In genomic region chr3:27326633-27327191, GRCm38 (mm10) we compare ENCODE assay signal across 23 mouse cellular contexts. TPM values are rescaled to one million over a fixed set of nuclear protein-coding genes. Genes with fewer than 3 reads are reported as not detected.
DNase-seq lines count a peak whose midpoint lies in the region; ATAC-seq and TF ChIP-seq lines count a peak whose summit lies in the region.
"Had no signal": no experiment of that assay in that cellular context is flagged by ENCODE, and none has a peak within 500 bp of the region (broad histone marks: within the 10 kb centered on the region; RNA-seq: fewer than 3 reads in every experiment).

No protein-coding gene starts in this region.

- DNase-seq in limb, embryonic 14.5 days (ENCODE audit: low spot score), result peak; percentile 18
- no peak for DNase-seq in limb, embryonic 10.5 days (ENCODE audit: low spot score)
- DNase-seq in Patski (ENCODE audit: low read depth, low spot score), result peak; percentile 93
- DNase-seq in kidney, adult 8-10 months, result peak; percentile 74 to 75
- DNase-seq in kidney, postnatal 25 days, result peak; percentile 81 to 86
- no peak for DNase-seq in gastrocnemius, postnatal 25 days
- no peak for DNase-seq in lung, postnatal 36 days
- DNase-seq in adrenal gland, adult 2 months, result no peak
- DNase-seq: heart, adult 11 months; liver, postnatal 0 days; lung, postnatal 4 days; retina, postnatal 1 day; thymus, postnatal 25 days had no signal

- ATAC-seq in limb, embryonic 14.5 days (ENCODE audit: low FRiP score, low read depth), result no peak
- ATAC-seq in Patski, result peak; percentile 85
- ATAC-seq: forebrain, embryonic 15.5 days; liver, postnatal 0 days had no signal

- POLR2A ChIA-PET in Patski (lab: Charles Lee), result no interaction called here

- no peak overlapping the region for H3K9ac ChIP-seq in limb, embryonic 14.5 days (ENCODE audit: low read depth, low read length, severe bottlenecking)
- H3K9ac ChIP-seq: forebrain, embryonic 15.5 days; limb, embryonic 13.5 days; liver, postnatal 0 days had no signal

- in situ Hi-C loops in Patski (cut with MboI; ENCODE audit: low pct_unique_long_range_greater_than_20kb), result no loop called here

- H3K27ac ChIP-seq in limb, embryonic 14.5 days (replicated peaks; ENCODE audit: low read depth, low read length), result no peak overlapping the region
- no peak overlapping the region for H3K27ac ChIP-seq in limb, embryonic 10.5 days
- H3K27ac ChIP-seq: forebrain, embryonic 15.5 days; left cerebral cortex, adult 2 months; limb, embryonic 13.5 days had no signal

- H3K27me3 ChIP-seq in limb, embryonic 14.5 days (ENCODE audit: control insufficient read depth, insufficient read depth, low read length), result no peaks in the 10 kb centered on the region
- no peaks in the 10 kb centered on the region for H3K27me3 ChIP-seq in limb, embryonic 10.5 days (ENCODE audit: low read depth, poor library complexity, severe bottlenecking)
- H3K27me3 ChIP-seq in Patski, result no peaks in the 10 kb centered on the region
- H3K27me3 ChIP-seq: forebrain, embryonic 15.5 days; limb, embryonic 13.5 days had no signal

- H3K36me3 ChIP-seq in limb, embryonic 14.5 days (ENCODE audit: control insufficient read depth, insufficient read depth, low read length), result no peaks in the 10 kb centered on the region
- H3K36me3 ChIP-seq in limb, embryonic 10.5 days, result no peaks in the 10 kb centered on the region
- H3K36me3 ChIP-seq: forebrain, embryonic 15.5 days; limb, embryonic 13.5 days had no signal

- no peak overlapping the region for H3K4me2 ChIP-seq in limb, embryonic 14.5 days (replicated peaks; ENCODE audit: low read depth, low read length, severe bottlenecking)
- H3K4me2 ChIP-seq: forebrain, embryonic 15.5 days; limb, embryonic 13.5 days; midbrain, embryonic 11.5 days had no signal

- H3K4me1 ChIP-seq in limb, embryonic 14.5 days (ENCODE audit: control insufficient read depth, insufficient read depth, low read length), result peaks cover 4% of the 10 kb centered on the region; the same call in 1 of the 2 replicates
- H3K4me1 ChIP-seq in limb, embryonic 10.5 days, result no peaks in the 10 kb centered on the region
- H3K4me1 ChIP-seq: forebrain, embryonic 15.5 days had no signal

- no peak for TF ChIP-seq POLR2A in limb, embryonic 14.5 days (IDR thresholded peaks at IDR 0.05; ENCODE audit: borderline replicate concordance, extremely low read depth, insufficient read depth, insufficient read length)

- CTCF ChIA-PET in Patski (lab: Charles Lee), result no interaction called here

- 64% methylated on average over 4 of the region's 4 CpGs for WGBS in limb, embryonic 14.5 days
- 87% methylated on average over 4 of the region's 4 CpGs for WGBS in limb, embryonic 10.5 days

- no peak overlapping the region for H3K4me3 ChIP-seq in limb, embryonic 14.5 days (replicated peaks; ENCODE audit: low read length)
- H3K4me3 ChIP-seq in limb, embryonic 10.5 days, result no peak overlapping the region
- H3K4me3 ChIP-seq: forebrain, embryonic 15.5 days; left cerebral cortex, adult 2 months; limb, embryonic 13.5 days had no signal

- no peak for TF ChIP-seq CTCF in Patski (IDR thresholded peaks at IDR 0.05)

- no peaks in the 10 kb centered on the region for H3K9me3 ChIP-seq in limb, embryonic 14.5 days (ENCODE audit: control insufficient read depth, low read length)
- H3K9me3 ChIP-seq in limb, embryonic 10.5 days (replicated peaks), result no peaks in the 10 kb centered on the region
- H3K9me3 ChIP-seq: forebrain, embryonic 15.5 days; G1E; limb, embryonic 13.5 days had no signal

RNA-seq across cellular contexts. Expression of gene Tnfsf10, which starts 9.9 kb away (rescaled TPM):
- 0.14 and 0.20 TPM in 2 replicates for polyA plus RNA-seq in limb, embryonic 14.5 days (2012; rRNA removed)
- polyA plus RNA-seq in limb, embryonic 14.5 days (2014; fragmentation: Nextera tagmentation; extraction: Ambion mirVana), result 0.06 and 0.17 TPM in 2 replicates
- polyA plus RNA-seq in limb, embryonic 10.5 days (2016; fragmentation: Nextera tagmentation; extraction: Ambion mirVana), result not detected in 2 replicates
- polyA plus RNA-seq in Patski (2021), result 1.5 TPM
- total RNA-seq in gastrocnemius, postnatal 25 days (2021), result 1 to 10 TPM; 3.0 to 3.9 TPM
- total RNA-seq in adrenal gland, adult 2 months (2021), result 10 to 100 TPM in 1 of 2 experiments, 1 to 10 TPM in 1; 5.1 to 14.2 TPM
- polyA plus RNA-seq in adrenal gland, adult 2 months (2012; rRNA removed), result 1.9 and 3.1 TPM in 2 replicates
- polyA plus RNA-seq: C2C12; hindbrain, embryonic 11.5 days; midbrain, embryonic 11.5 days had no signal

RNA-seq across cellular contexts. Expression of gene Ghsr, which starts 44.4 kb away (rescaled TPM):
- polyA plus RNA-seq in limb, embryonic 14.5 days (2012; rRNA removed), result not detected in 2 replicates
- polyA plus RNA-seq in limb, embryonic 14.5 days (2014; fragmentation: Nextera tagmentation; extraction: Ambion mirVana), result not detected in 2 replicates
- polyA plus RNA-seq in limb, embryonic 10.5 days (2016; fragmentation: Nextera tagmentation; extraction: Ambion mirVana), result not detected in 2 replicates
- not detected for polyA plus RNA-seq in Patski (2021)
- not detected for total RNA-seq in gastrocnemius, postnatal 25 days (2021)
- not detected for total RNA-seq in adrenal gland, adult 2 months (2021)
- not detected in 2 replicates for polyA plus RNA-seq in adrenal gland, adult 2 months (2012; rRNA removed)
- total RNA-seq: adrenal gland, postnatal 4 days had no signal
- polyA plus RNA-seq: C2C12; forebrain, embryonic 15.5 days; G1E; heart, embryonic 14.5 days; limb, embryonic 13.5 days; liver, postnatal 0 days; testis, adult 2 months had no signal

Comparison
In these comparisons a context has a peak if more than half of its experiments do, and no peak if none do; other contexts are left out.
1. DNase-seq: peak in limb, embryonic 14.5 days (single experiment), Patski (single experiment), kidney, adult 8-10 months (2 of 2) and kidney, postnatal 25 days (2 of 2); none in limb, embryonic 10.5 days (single experiment), gastrocnemius, postnatal 25 days (single experiment), lung, postnatal 36 days (single experiment) and adrenal gland, adult 2 months (single experiment).